ENCODE assay signal across 12 mouse cellular contexts in genomic region chr11:88713479-88713878, GRCm38 (mm10). TPM values are rescaled to one million over a fixed set of nuclear protein-coding genes. Genes with fewer than 3 reads are reported as not detected.
DNase-seq lines count a peak whose midpoint lies in the region; ATAC-seq lines count a peak whose summit lies in the region.
"Had no signal": no experiment of that assay in that cellular context is flagged by ENCODE, and none has a peak within 500 bp of the region (broad histone marks: within the 10 kb centered on the region; RNA-seq: fewer than 3 reads in every experiment).

No protein-coding gene starts in this region.

- no peaks in the 10 kb centered on the region for H3K9me3 ChIP-seq in limb, embryonic 12.5 days
- no peaks in the 10 kb centered on the region for H3K9me3 ChIP-seq in limb, embryonic 10.5 days (replicated peaks)
- H3K9me3 ChIP-seq in hindbrain, embryonic 11.5 days (ENCODE audit: control insufficient read depth, low read length): no peaks in the 10 kb centered on the region
- no peaks in the 10 kb centered on the region for H3K9me3 ChIP-seq in midbrain, embryonic 13.5 days

- no peak overlapping the region for H3K27ac ChIP-seq in limb, embryonic 12.5 days
- H3K27ac ChIP-seq in limb, embryonic 10.5 days: no peak overlapping the region
- no peak overlapping the region for H3K27ac ChIP-seq in hindbrain, embryonic 11.5 days (ENCODE audit: low read depth, low read length)
- H3K27ac ChIP-seq in midbrain, embryonic 13.5 days: no peak overlapping the region

- WGBS in limb, embryonic 12.5 days: 46% methylated on average over 9 of the region's 9 CpGs
- WGBS in limb, embryonic 10.5 days: 74% methylated on average over 9 of the region's 9 CpGs
- 49% methylated on average over 9 of the region's 9 CpGs for WGBS in hindbrain, embryonic 11.5 days
- WGBS in midbrain, embryonic 13.5 days: 36% methylated on average over 9 of the region's 9 CpGs

- H3K4me2 ChIP-seq in limb, embryonic 12.5 days: peak overlapping the region; percentile 83; the same call in 1 of the 2 replicates
- H3K4me2 ChIP-seq in hindbrain, embryonic 11.5 days (replicated peaks; ENCODE audit: low read depth, low read length): peak overlapping the region; percentile 78
- peak overlapping the region; percentile 86 for H3K4me2 ChIP-seq in midbrain, embryonic 13.5 days (replicated peaks)

- DNase-seq in limb, embryonic 10.5 days (ENCODE audit: low spot score): no peak
- no peak for DNase-seq in hindbrain, embryonic 11.5 days (ENCODE audit: low spot score)
- peak; percentile 44 for DNase-seq in retina, postnatal 1 day
- no peak for DNase-seq in layer of hippocampus, adult 11-12 months (ENCODE audit: low spot score)
- DNase-seq in urinary bladder, adult 2 months (ENCODE audit: low spot score): no peak
- DNase-seq: adrenal gland, postnatal 36 days; heart, postnatal 36 days; kidney, postnatal 36 days had no signal

- H3K4me1 ChIP-seq in limb, embryonic 12.5 days (replicated peaks): peaks cover 43% of the 10 kb centered on the region
- peaks cover 56% of the 10 kb centered on the region for H3K4me1 ChIP-seq in limb, embryonic 10.5 days
- peaks cover 16% of the 10 kb centered on the region; the same call in 1 of the 2 replicates for H3K4me1 ChIP-seq in hindbrain, embryonic 11.5 days (replicated peaks; ENCODE audit: control insufficient read depth, insufficient read depth, low read length)
- peaks cover 70% of the 10 kb centered on the region for H3K4me1 ChIP-seq in midbrain, embryonic 13.5 days (replicated peaks)

- peaks cover 39% of the 10 kb centered on the region for H3K36me3 ChIP-seq in limb, embryonic 12.5 days
- H3K36me3 ChIP-seq in limb, embryonic 10.5 days: peaks cover 67% of the 10 kb centered on the region
- H3K36me3 ChIP-seq in hindbrain, embryonic 11.5 days (ENCODE audit: control insufficient read depth, insufficient read depth, low read length): peaks cover 5% of the 10 kb centered on the region; the same call in 1 of the 2 replicates
- H3K36me3 ChIP-seq in midbrain, embryonic 13.5 days: peaks cover 36% of the 10 kb centered on the region

- no peak for ATAC-seq in limb, embryonic 12.5 days (ENCODE audit: insufficient number of reproducible peaks, insufficient read depth, low FRiP score, low TSS enrichment, low read depth)
- no peak for ATAC-seq in hindbrain, embryonic 11.5 days (ENCODE audit: low FRiP score)
- no peak for ATAC-seq in midbrain, embryonic 13.5 days
- no peak for ATAC-seq in granulocyte monocyte progenitor cell, adult 5-6 weeks (replicated peaks; ENCODE audit: poor library complexity, severe bottlenecking)
- ATAC-seq: CD4-positive, CD25-positive, alpha-beta regulatory T cell, adult 4 months had no signal

- no peaks in the 10 kb centered on the region for H3K27me3 ChIP-seq in limb, embryonic 12.5 days
- no peaks in the 10 kb centered on the region for H3K27me3 ChIP-seq in limb, embryonic 10.5 days (ENCODE audit: low read depth, poor library complexity, severe bottlenecking)
- H3K27me3 ChIP-seq in hindbrain, embryonic 11.5 days (ENCODE audit: control insufficient read depth, insufficient read depth, low read length): no peaks in the 10 kb centered on the region
- no peaks in the 10 kb centered on the region for H3K27me3 ChIP-seq in midbrain, embryonic 13.5 days

- no peak overlapping the region for H3K4me3 ChIP-seq in limb, embryonic 12.5 days (replicated peaks)
- no peak overlapping the region for H3K4me3 ChIP-seq in limb, embryonic 10.5 days
- H3K4me3 ChIP-seq in hindbrain, embryonic 11.5 days (ENCODE audit: low read depth, low read length): peak overlapping the region; percentile 10; the same call in 1 of the 2 replicates
- peak overlapping the region; percentile 93 for H3K4me3 ChIP-seq in midbrain, embryonic 13.5 days (replicated peaks)

- no peak overlapping the region for H3K9ac ChIP-seq in limb, embryonic 12.5 days (replicated peaks)
- H3K9ac ChIP-seq in hindbrain, embryonic 11.5 days (ENCODE audit: low read depth, low read length): 0 out of 2 replicates have a peak overlapping the region, but pooled peaks have one; percentile 11
- peak overlapping the region; percentile 45; the same call in 1 of the 2 replicates for H3K9ac ChIP-seq in midbrain, embryonic 13.5 days (replicated peaks)

RNA-seq across cellular contexts. Expression of gene Msi2, which starts 4.8 kb away (rescaled TPM):
- polyA plus RNA-seq in limb, embryonic 12.5 days (2016; fragmentation: Nextera tagmentation; extraction: Ambion mirVana): 16.8 and 24.0 TPM in 2 replicates
- polyA plus RNA-seq in limb, embryonic 10.5 days (2016; fragmentation: Nextera tagmentation; extraction: Ambion mirVana): 16.8 and 18.1 TPM in 2 replicates
- 26.7 and 40.1 TPM in 2 replicates for polyA plus RNA-seq in hindbrain, embryonic 11.5 days (2014; fragmentation: Nextera tagmentation; extraction: Ambion mirVana)
- 38.5 and 41.0 TPM in 2 replicates for polyA plus RNA-seq in midbrain, embryonic 13.5 days (2015; fragmentation: Nextera tagmentation; extraction: Ambion mirVana)
- total RNA-seq in granulocyte monocyte progenitor cell, adult 5-6 weeks (2014; fragmentation: Nextera tagmentation): 35.2 and 39.6 TPM in 2 replicates
- 33.6 and 34.7 TPM in 2 replicates for total RNA-seq in granulocyte monocyte progenitor cell, adult 5-6 weeks (2017)
- 44.7 and 47.1 TPM in 2 replicates for polyA plus RNA-seq in urinary bladder, adult 2 months (2012; rRNA removed)

Comparison
In these comparisons a context has a peak if more than half of its experiments do, and no peak if none do; other contexts are left out.
1. H3K4me3 ChIP-seq: peak in hindbrain, embryonic 11.5 days (single experiment) and midbrain, embryonic 13.5 days (single experiment); none in limb, embryonic 12.5 days (single experiment) and limb, embryonic 10.5 days (single experiment).
2. Peak in every context shown above with its lines, with median percentiles within 50 percentile points of each other: H3K4me2 ChIP-seq.